Mouse (Mus musculus) liver, embryonic 15.5 days (tissue): Measurements from ENCODE around the gene Batf2. TPM values are rescaled to one million over a fixed set of nuclear protein-coding genes. Genes with fewer than 3 reads are reported as not detected.

Experiments used
- ATAC-seq: fragments of 200-750 bp; cut with Nextera tagmentation; 2 replicates; pipeline ENCODE4 v1.8.0; 2017; ENCODE audit warnings: moderate number of reproducible peaks, mild to moderate bottlenecking, moderate library complexity; ENCODE audit not compliant: insufficient read depth
- H3K27ac ChIP-seq: fragments of 300-500 bp; sonication (generic); replicated peaks from 2 replicates; pipeline ENCODE4 v1.5.1; 2015; ENCODE audit warnings: mild to moderate bottlenecking, inconsistent platforms
- H3K27me3 ChIP-seq: fragments of 300-500 bp; sonication (generic); 2 replicates; pipeline ENCODE4 v1.6.1; 2015; ENCODE audit warnings: mild to moderate bottlenecking, inconsistent platforms
- H3K36me3 ChIP-seq: fragments of 300-500 bp; sonication (generic); replicated peaks from 2 replicates; pipeline ENCODE4 v1.6.1; 2015; ENCODE audit warnings: moderate library complexity, mild to moderate bottlenecking, inconsistent platforms
- H3K4me1 ChIP-seq: fragments of 300-500 bp; sonication (generic); replicated peaks from 2 replicates; pipeline ENCODE4 v1.6.1; 2015; ENCODE audit warnings: inconsistent platforms
- H3K4me2 ChIP-seq: fragments of 300-500 bp; sonication (generic); 2 replicates; pipeline ENCODE4 v1.6.1; 2015; ENCODE audit warnings: moderate library complexity, mild to moderate bottlenecking, inconsistent platforms
- H3K4me3 ChIP-seq: fragments of 300-500 bp; sonication (generic); replicated peaks from 2 replicates; pipeline ENCODE4 v1.5.1; 2015; ENCODE audit warnings: mild to moderate bottlenecking, inconsistent platforms
- H3K9ac ChIP-seq: fragments of 300-500 bp; sonication (generic); 2 replicates; pipeline ENCODE4 v1.6.1; 2015; ENCODE audit warnings: moderate library complexity, mild to moderate bottlenecking, inconsistent platforms
- H3K9me3 ChIP-seq: fragments of 300-500 bp; sonication (generic); replicated peaks from 2 replicates; pipeline ENCODE4 v1.6.1; 2016; ENCODE audit warnings: inconsistent platforms
- WGBS: fragments of 180-500 bp; shearing (Covaris S2); methylation state at CpG from one replicate; pipeline ENCODE4 v1.1.7; 2015; ENCODE audit warnings: mixed read lengths; ENCODE audit not compliant: insufficient replicate concordance; 5-methylcytosine and 5-hydroxymethylcytosine counted together
- polyA plus RNA-seq: library from polyadenylated mRNA; unstranded; fragments of >200 nt; fragmentation: Nextera tagmentation; extraction: Ambion mirVana; gene quantifications from 2 replicates; pipeline ENCODE4 v1.2.1, GENCODE M21; 2015

Batf2 gene
- polyA plus RNA-seq = 0.17 and 0.44 TPM in 2 replicates

GRCm38 (mm10) chr19:6140678-6141393, at the start of gene Batf2:
Gene Batf2, plus strand, starts transcription at chr19:6140983.
- WGBS = 1% methylated on average over 68 of the region's 68 CpGs
- peak; percentile 91 for ATAC-seq

GRCm38 (mm10) chr19:6094119-6094518, 46.7 kb upstream of the Batf2 start, which contains the start of gene AC131692.1:
Gene AC131692.1, plus strand, starts transcription at chr19:6094419.
- Histone ChIP-seq H3K27ac (no peak within 1 kb of the TSS), H3K4me2 (no peak within 1 kb of the TSS), H3K4me3 (no peak within 1 kb of the TSS), H3K27me3 (no peaks in the 10 kb centered on the region), H3K4me1 (peaks cover 9% of the 10 kb centered on the region; the same call in 1 of the 2 replicates), H3K9ac (no peak within 1 kb of the TSS), H3K9me3 (no peaks in the 10 kb centered on the region), H3K36me3 (peaks cover 81% of the 10 kb centered on the region)
- 80% methylated on average over 7 of the region's 7 CpGs for WGBS
- ATAC-seq = no peak

More at GRCm38 (mm10) chr19:6140678-6141393, at the start of gene Batf2:
- H3K4me2 ChIP-seq = peak within 1 kb of the TSS; percentile 99
- H3K27me3 ChIP-seq = no peaks in the 10 kb centered on the region
- H3K27ac ChIP-seq = peak within 1 kb of the TSS; percentile 99
- 0 out of 2 replicates have a peak, but pooled peaks cover 4% of the 10 kb centered on the region for H3K36me3 ChIP-seq
- H3K9ac ChIP-seq = peak within 1 kb of the TSS; percentile 88
- peaks cover 27% of the 10 kb centered on the region for H3K4me1 ChIP-seq
- H3K9me3 ChIP-seq = no peaks in the 10 kb centered on the region
- peak within 1 kb of the TSS; percentile 87 for H3K4me3 ChIP-seq

- peaks cover 44% of the 10 kb centered on the region for H3K36me3 ChIP-seq
- H3K27ac ChIP-seq = no peak overlapping the region
- no peaks in the 10 kb centered on the region for H3K27me3 ChIP-seq
- 53% methylated on average over 3 of the region's 3 CpGs for WGBS
- H3K4me3 ChIP-seq = no peak overlapping the region
- H3K4me1 ChIP-seq = peaks cover 27% of the 10 kb centered on the region
- no peak for ATAC-seq
- H3K4me2 ChIP-seq = no peak overlapping the region
- H3K9me3 ChIP-seq = no peaks in the 10 kb centered on the region
- no peak overlapping the region for H3K9ac ChIP-seq
Measured at GRCm38 (mm10) chr19:6097847-6098246, 42.9 kb upstream of the Batf2 start.

GRCm38 (mm10) chr19:6101186-6101585, 39.6 kb upstream of the Batf2 start:
- Histone ChIP-seq H3K4me3 (no peak overlapping the region), H3K9ac (no peak overlapping the region), H3K36me3 (peaks cover 11% of the 10 kb centered on the region), H3K27me3 (no peaks in the 10 kb centered on the region), H3K9me3 (no peaks in the 10 kb centered on the region), H3K4me2 (no peak overlapping the region), H3K27ac (0 out of 2 replicates have a peak overlapping the region, but pooled peaks have one; percentile 63), H3K4me1 (peaks cover 56% of the 10 kb centered on the region)
- ATAC-seq = no peak
- 77% methylated on average over 6 of the region's 6 CpGs for WGBS

GRCm38 (mm10) chr19:6102169-6102853, 38.5 kb upstream of the Batf2 start:
- H3K27ac ChIP-seq = peak overlapping the region; percentile 63
- H3K4me3 ChIP-seq = no peak overlapping the region
- no peaks in the 10 kb centered on the region for H3K9me3 ChIP-seq
- H3K36me3 ChIP-seq = peaks cover 11% of the 10 kb centered on the region
- no peaks in the 10 kb centered on the region for H3K27me3 ChIP-seq
- peak; percentile 95 for ATAC-seq
- no peak overlapping the region for H3K9ac ChIP-seq
- H3K4me1 ChIP-seq = peaks cover 58% of the 10 kb centered on the region
- no peak overlapping the region for H3K4me2 ChIP-seq
- WGBS = 59% methylated on average over 6 of the region's 6 CpGs

- Histone ChIP-seq H3K36me3 (no peaks in the 10 kb centered on the region), H3K27me3 (no peaks in the 10 kb centered on the region), H3K4me2 (no peak overlapping the region), H3K9ac (peak overlapping the region; percentile 15; the same call in 1 of the 2 replicates), H3K4me1 (peaks cover 53% of the 10 kb centered on the region), H3K4me3 (no peak overlapping the region), H3K27ac (no peak overlapping the region), H3K9me3 (no peaks in the 10 kb centered on the region)
- ATAC-seq = no peak
- 33% methylated on average over 4 of the region's 4 CpGs for WGBS
Measured at GRCm38 (mm10) chr19:6104476-6104875, 36.3 kb upstream of the Batf2 start.

GRCm38 (mm10) chr19:6105586-6105985, 35.2 kb upstream of the Batf2 start, which contains the start of gene Naaladl1:
Gene Naaladl1, plus strand, starts transcription at chr19:6105782.
- H3K4me2 ChIP-seq = peak within 1 kb of the TSS; percentile 18
- 83% methylated on average over 7 of the region's 7 CpGs for WGBS

GRCm38 (mm10) chr19:6113116-6113515, 27.7 kb upstream of the Batf2 start:
- H3K27me3 ChIP-seq = no peaks in the 10 kb centered on the region
- H3K4me3 ChIP-seq = no peak overlapping the region
- H3K4me1 ChIP-seq = peaks cover 18% of the 10 kb centered on the region
- peaks cover 35% of the 10 kb centered on the region for H3K36me3 ChIP-seq
- no peak overlapping the region for H3K27ac ChIP-seq
- 64% methylated on average over 6 of the region's 6 CpGs for WGBS
- no peak overlapping the region for H3K4me2 ChIP-seq
- no peak overlapping the region for H3K9ac ChIP-seq
- ATAC-seq = no peak
- H3K9me3 ChIP-seq = no peaks in the 10 kb centered on the region

More at GRCm38 (mm10) chr19:6105586-6105985, 35.2 kb upstream of the Batf2 start, which contains the start of gene Naaladl1:
- H3K4me1 ChIP-seq = peaks cover 50% of the 10 kb centered on the region
- no peak within 1 kb of the TSS for H3K4me3 ChIP-seq
- no peaks in the 10 kb centered on the region for H3K27me3 ChIP-seq
- H3K36me3 ChIP-seq = no peaks in the 10 kb centered on the region
- H3K27ac ChIP-seq = no peak within 1 kb of the TSS
- no peaks in the 10 kb centered on the region for H3K9me3 ChIP-seq
- 0 out of 2 replicates have a peak within 1 kb of the TSS, but pooled peaks have one; percentile 15 for H3K9ac ChIP-seq
- no peak for ATAC-seq

- Histone ChIP-seq H3K9me3 (no peaks in the 10 kb centered on the region), H3K4me2 (peak overlapping the region; percentile 94)
- WGBS = 84% methylated on average over 15 of the region's 15 CpGs
Measured at GRCm38 (mm10) chr19:6116113-6116850, 24.5 kb upstream of the Batf2 start.

GRCm38 (mm10) chr19:6117346-6117985, 23.3 kb upstream of the Batf2 start:
- H3K9me3 ChIP-seq = no peaks in the 10 kb centered on the region
- WGBS = 2% methylated on average over 32 of the region's 32 CpGs
- no peak for ATAC-seq
- H3K4me2 ChIP-seq = peak overlapping the region; percentile 94
- H3K36me3 ChIP-seq = peaks cover 70% of the 10 kb centered on the region
- peaks cover 39% of the 10 kb centered on the region for H3K4me1 ChIP-seq
- H3K27ac ChIP-seq = peak overlapping the region; percentile 97
- no peaks in the 10 kb centered on the region for H3K27me3 ChIP-seq
- H3K4me3 ChIP-seq = peak overlapping the region; percentile 80
- peak overlapping the region; percentile 86 for H3K9ac ChIP-seq

More at GRCm38 (mm10) chr19:6116113-6116850, 24.5 kb upstream of the Batf2 start:
- no peaks in the 10 kb centered on the region for H3K27me3 ChIP-seq
- 0 out of 2 replicates have a peak overlapping the region, but pooled peaks have one; percentile 6 for H3K27ac ChIP-seq
- peaks cover 58% of the 10 kb centered on the region for H3K36me3 ChIP-seq
- no peak overlapping the region; the same call in 1 of the 2 replicates for H3K9ac ChIP-seq
- peaks cover 34% of the 10 kb centered on the region for H3K4me1 ChIP-seq
- peak overlapping the region; percentile 80; the same call in 1 of the 2 replicates for H3K4me3 ChIP-seq
- ATAC-seq = no peak
